Mouse (Mus musculus): ENCODE measurements around the gene Pole3. TPM values are rescaled to one million over a fixed set of nuclear protein-coding genes. Genes with fewer than 3 reads are reported as not detected.

Pole3 gene
- total and polyA plus RNA-seq, 3 experiments = 32.1 to 87.5 (median 69.8) TPM

- no peak overlapping the region for H3K9ac ChIP-seq (ENCODE audit: insufficient read depth, low read depth)
- no peak for DNase-seq (ENCODE audit: extremely low read depth)
- H3K4me3 ChIP-seq (replicated peaks in 1 of 3; ENCODE audit: low read depth in 2 of 3, low read length in 2 of 3, poor library complexity in 1 of 3) = no peak overlapping the region
- H3K4me1 ChIP-seq (ENCODE audit: control insufficient read depth in 1 of 2, insufficient read depth in 2 of 2) = peaks cover 7 to 9% of the 10 kb centered on the region in 2 experiments
- dilution Hi-C loops (cut with MboI; ENCODE audit: extremely low pct_ligation_motif_present, extremely low pct_unique_long_range_greater_than_20kb, low sequenced_read_pairs) = no loop called here
- H3K79me2 ChIP-seq (replicated peaks; ENCODE audit: control insufficient read depth, extremely low read depth, insufficient read depth, poor library complexity, severe bottlenecking) = no peaks in the 10 kb centered on the region
- no peaks in the 10 kb centered on the region for H3K27me3 ChIP-seq (replicated peaks)
- in situ Hi-C loops (cut with MboI; ENCODE audit: low pct_ligation_motif_present, low pct_unique_long_range_greater_than_20kb, low sequenced_read_pairs) = no loop called here
- no peaks in the 10 kb centered on the region for H3K9me3 ChIP-seq (replicated peaks; ENCODE audit: low read length)
- H3K4me2 ChIP-seq (ENCODE audit: insufficient read depth, low read depth, poor library complexity, severe bottlenecking) = no peak overlapping the region
- TF ChIP-seq ZC3H11A (IDR thresholded peaks at IDR 0.05; ENCODE audit: low read depth, low read length) (no peak), HCFC1 (IDR thresholded peaks at IDR 0.05; ENCODE audit: low read depth, low read length) (no peak), SMC3 (IDR thresholded peaks at IDR 0.05; ENCODE audit: low read depth, low read length) (no peak), ELF1 (IDR thresholded peaks at IDR 0.05; ENCODE audit: low read depth, low read length) (no peak), USF2 (conservative IDR thresholded peaks at IDR 0.05; ENCODE audit: low read depth, low read length) (no peak), CHD2 (IDR thresholded peaks at IDR 0.05; ENCODE audit: low read length) (no peak), IRF4 (IDR thresholded peaks at IDR 0.05; ENCODE audit: low read depth, low read length) (no peak), MAFK (IDR thresholded peaks at IDR 0.05; ENCODE audit: insufficient replicate concordance, low read length) (no peak), KAT2A (IDR thresholded peaks at IDR 0.05; ENCODE audit: insufficient replicate concordance, low read length) (no peak), MAZ (IDR thresholded peaks at IDR 0.05; ENCODE audit: low read depth, low read length) (no peak), NRF1 (IDR thresholded peaks at IDR 0.05; ENCODE audit: low read depth, low read length) (no peak), RAD21 (IDR thresholded peaks at IDR 0.05; ENCODE audit: low read depth, low read length) (no peak), JUND (conservative IDR thresholded peaks at IDR 0.05; ENCODE audit: low read depth, low read length) (no peak), MXI1 (IDR thresholded peaks at IDR 0.05; ENCODE audit: low read depth, low read length) (no peak), ETS1 (conservative IDR thresholded peaks at IDR 0.05; ENCODE audit: low read depth, low read length) (no peak), MAX (IDR thresholded peaks at IDR 0.05; ENCODE audit: low read length) (no peak), BHLHE40 (IDR thresholded peaks at IDR 0.05; ENCODE audit: low read depth, low read length) (no peak), ZNF384 (IDR thresholded peaks at IDR 0.05; ENCODE audit: low read depth, low read length) (no peak)
- H3K36me3 ChIP-seq (replicated peaks in 1 of 2; ENCODE audit: control insufficient read depth in 1 of 2, insufficient read depth in 1 of 2, low read length in 1 of 2) = no peaks in the 10 kb centered on the region
- no peak overlapping the region for H3K27ac ChIP-seq (ENCODE audit: insufficient read depth, low read depth)
Measured at GRCm38 (mm10) chr4:62567696-62568095, 42.8 kb upstream of the Pole3 start.

GRCm38 (mm10) chr4:62566530-62566929, 41.7 kb upstream of the Pole3 start:
- H3K79me2 ChIP-seq (replicated peaks; ENCODE audit: control insufficient read depth, extremely low read depth, insufficient read depth, poor library complexity, severe bottlenecking) = no peaks in the 10 kb centered on the region
- in situ Hi-C loops (cut with MboI; ENCODE audit: low pct_ligation_motif_present, low pct_unique_long_range_greater_than_20kb, low sequenced_read_pairs) = no loop called here
- H3K4me1 ChIP-seq (ENCODE audit: control insufficient read depth in 1 of 2, insufficient read depth in 2 of 2) = peaks cover 9 to 14% of the 10 kb centered on the region in 2 experiments
- no peak overlapping the region for H3K27ac ChIP-seq (ENCODE audit: insufficient read depth, low read depth)
- H3K27me3 ChIP-seq (replicated peaks) = no peaks in the 10 kb centered on the region
- TF ChIP-seq ZKSCAN1 (IDR thresholded peaks at IDR 0.05; ENCODE audit: borderline replicate concordance, low read depth, low read length) = no peak
- no peak overlapping the region for H3K4me3 ChIP-seq (replicated peaks in 1 of 3; ENCODE audit: low read depth in 2 of 3, low read length in 2 of 3, poor library complexity in 1 of 3)
- H3K4me2 ChIP-seq (ENCODE audit: insufficient read depth, low read depth, poor library complexity, severe bottlenecking) = no peak overlapping the region
- dilution Hi-C loops (cut with MboI; ENCODE audit: extremely low pct_ligation_motif_present, extremely low pct_unique_long_range_greater_than_20kb, low sequenced_read_pairs) = no loop called here
- DNase-seq (ENCODE audit: extremely low read depth) = no peak
- H3K36me3 ChIP-seq (replicated peaks in 1 of 2; ENCODE audit: control insufficient read depth in 1 of 2, insufficient read depth in 1 of 2, low read length in 1 of 2) = no peaks in the 10 kb centered on the region
- H3K9ac ChIP-seq (ENCODE audit: insufficient read depth, low read depth) = no peak overlapping the region
- no peaks in the 10 kb centered on the region for H3K9me3 ChIP-seq (replicated peaks; ENCODE audit: low read length)
